Mouse (Mus musculus) heart, postnatal 0 days (tissue): ENCODE results near the gene Socs3.

Experiments used
- CTCF ChIP-seq: IDR thresholded peaks from 2 replicates; pipeline ENCODE4 v1.5.1; 2016; ENCODE audit warnings: antibody characterized with exemption, control low read depth, low read depth
- EP300 ChIP-seq: IDR thresholded peaks from 2 replicates; pipeline ENCODE4 v1.6.1; 2016; ENCODE audit warnings: antibody characterized with exemption, low read depth

DNA sequence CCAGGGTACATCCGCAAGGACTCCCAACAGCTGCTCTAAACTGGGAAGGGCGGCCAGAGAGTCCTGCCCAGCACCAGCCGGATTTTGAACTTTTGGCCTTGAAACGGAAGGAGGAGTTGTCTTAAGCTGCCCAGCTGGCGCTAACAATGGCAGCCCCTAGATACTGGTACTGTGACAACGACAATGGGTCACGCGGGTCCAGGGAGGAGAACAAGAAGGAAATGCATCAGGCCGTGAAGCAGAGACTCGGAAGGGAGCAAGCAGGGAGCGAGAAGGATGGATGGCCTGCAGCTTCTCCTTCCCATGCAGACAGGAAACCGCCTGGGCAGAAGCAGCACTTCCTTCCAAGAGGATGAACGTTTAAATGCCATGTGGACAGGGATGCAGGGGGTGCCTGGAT, 14.2 kb downstream of the Socs3 start:
- no peak for TF ChIP-seq CTCF
- no peak for TF ChIP-seq EP300
